Mouse (Mus musculus): ENCODE results near the gene Fam178b. TPM values are rescaled to one million over a fixed set of nuclear protein-coding genes. Genes with fewer than 3 reads are reported as not detected.

Fam178b gene
- total and polyA plus RNA-seq, 2 experiments from 2014 or later: not detected

DNA sequence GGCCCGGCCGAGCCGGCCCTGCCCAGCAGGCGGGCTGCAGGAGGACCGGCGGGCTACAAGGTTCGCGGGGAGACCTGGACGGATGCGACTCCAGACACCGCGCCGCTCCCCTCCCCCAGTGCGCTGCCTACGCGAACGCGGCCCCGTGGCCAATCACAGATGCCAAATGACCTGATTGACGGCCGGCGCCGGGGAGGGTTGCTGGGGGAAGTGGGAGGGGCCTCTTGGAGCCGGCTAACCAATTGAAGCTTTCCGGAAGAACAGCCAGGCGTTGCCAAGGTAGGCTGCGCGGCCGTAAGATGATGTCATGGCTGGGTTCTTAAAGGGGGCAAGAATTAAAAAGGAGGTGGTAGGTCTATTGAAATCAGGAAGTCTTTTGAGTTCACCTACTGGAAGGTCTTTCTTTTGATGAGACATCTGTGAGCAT, 26.9 kb upstream of the Fam178b start, which contains the start of gene 4933424G06Rik:
Gene 4933424G06Rik, plus strand, starts transcription at position 296 of the 427 bp plus-strand sequence.
- peak within 1 kb of the TSS; percentile 91 for H3K9ac ChIP-seq
- TF ChIP-seq CTCF (IDR thresholded peaks at IDR 0.05; ENCODE audit: low read depth): no peak
- under 1% methylated on average over 29 of the region's 29 CpGs for WGBS
- H3K27ac ChIP-seq (ENCODE audit: low read depth, low read length): peak within 1 kb of the TSS; percentile 86
- H3K4me3 ChIP-seq (ENCODE audit: low read depth, low read length): peak within 1 kb of the TSS; percentile 97
- peak within 1 kb of the TSS; percentile 76 for H3K4me2 ChIP-seq (ENCODE audit: low read depth)
- no peaks in the 10 kb centered on the region for H3K9me3 ChIP-seq (ENCODE audit: low read length)
- ATAC-seq (peak; percentile 97), DNase-seq (peak; percentile 99)
- no peaks in the 10 kb centered on the region for H3K27me3 ChIP-seq (ENCODE audit: insufficient read depth, low read length)
- H3K4me1 ChIP-seq (ENCODE audit: insufficient read depth): peaks cover 13% of the 10 kb centered on the region
- H3K36me3 ChIP-seq (ENCODE audit: insufficient read depth): peaks cover 20% of the 10 kb centered on the region

DNA sequence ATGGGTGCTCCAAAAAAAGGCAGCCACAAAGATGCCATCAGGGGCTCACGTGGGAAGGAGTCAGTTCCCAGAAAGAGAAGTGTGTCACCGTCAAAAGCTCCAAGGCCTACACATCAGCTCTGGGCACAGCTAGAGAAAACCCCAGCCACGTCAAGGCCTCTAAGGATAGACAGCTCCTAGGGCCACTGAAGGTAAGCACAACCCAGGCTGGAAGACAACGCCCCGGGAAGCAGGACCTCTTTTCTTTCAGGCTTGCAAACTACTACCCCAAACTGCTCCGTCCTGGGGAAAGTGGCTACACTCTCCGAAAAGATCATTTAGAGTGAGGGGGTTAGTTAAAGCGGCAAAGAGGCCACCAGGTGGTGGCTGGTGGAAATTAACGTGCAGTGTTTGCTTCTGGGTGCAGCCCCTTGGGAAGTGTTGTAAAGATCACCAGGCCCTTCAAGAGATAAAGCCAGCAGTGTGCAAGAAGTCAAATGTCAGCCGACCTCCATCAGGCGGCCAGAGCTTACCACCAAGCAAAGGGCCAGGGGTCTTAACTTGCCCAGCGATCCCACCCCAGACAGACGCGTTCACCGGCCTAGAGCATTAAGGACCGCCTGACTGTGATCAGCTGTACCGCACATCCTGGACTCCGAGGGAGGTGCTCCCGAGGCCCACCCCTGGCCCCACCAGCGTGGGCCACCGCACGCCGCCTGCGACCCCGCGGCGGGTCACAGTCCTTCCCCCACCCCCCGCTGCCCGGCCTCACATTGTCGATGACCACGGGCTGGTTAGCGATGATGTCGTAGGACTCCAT, 26.3 kb upstream of the Fam178b start:
- H3K4me1 ChIP-seq (ENCODE audit: insufficient read depth): peaks cover 13% of the 10 kb centered on the region
- H3K27ac ChIP-seq (ENCODE audit: low read depth, low read length): peak overlapping the region; percentile 86
- peak; percentile 66 for TF ChIP-seq CTCF (IDR thresholded peaks at IDR 0.05; ENCODE audit: low read depth)
- H3K27me3 ChIP-seq (ENCODE audit: insufficient read depth, low read length): no peaks in the 10 kb centered on the region
- H3K9ac ChIP-seq: peak overlapping the region; percentile 91
- peak overlapping the region; percentile 76 for H3K4me2 ChIP-seq (ENCODE audit: low read depth)
- H3K36me3 ChIP-seq (ENCODE audit: insufficient read depth): peaks cover 26% of the 10 kb centered on the region
- H3K9me3 ChIP-seq (ENCODE audit: low read length): no peaks in the 10 kb centered on the region
- DNase-seq (peak; percentile 68), ATAC-seq (peak; percentile 62)
- peak overlapping the region; percentile 97 for H3K4me3 ChIP-seq (ENCODE audit: low read depth, low read length)
- WGBS: 4% methylated on average over 33 of the region's 33 CpGs

DNA sequence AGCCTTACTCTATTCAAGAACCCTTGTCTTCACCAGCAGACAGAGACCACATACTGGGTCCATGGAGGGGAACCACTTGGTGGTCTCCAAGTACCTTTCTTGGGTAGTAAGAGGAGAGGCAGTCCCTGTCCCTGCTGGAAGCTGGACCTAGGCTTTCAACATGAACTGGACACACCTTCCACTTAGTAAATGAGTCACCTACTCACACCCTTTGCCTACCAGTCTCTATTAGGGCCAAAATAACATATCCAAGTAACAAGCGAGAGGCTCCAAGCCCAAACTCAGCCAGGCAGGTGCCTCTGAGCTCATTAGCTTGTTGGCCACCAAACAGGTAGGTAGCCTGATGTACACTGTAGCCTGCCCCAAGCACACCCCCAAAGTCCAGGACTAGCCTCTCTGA, 25.6 kb upstream of the Fam178b start:
- H3K27me3 ChIP-seq (ENCODE audit: insufficient read depth, low read length): no peaks in the 10 kb centered on the region
- peak overlapping the region; percentile 97 for H3K4me3 ChIP-seq (ENCODE audit: low read depth, low read length)
- H3K36me3 ChIP-seq (ENCODE audit: insufficient read depth): peaks cover 33% of the 10 kb centered on the region
- TF ChIP-seq CTCF (IDR thresholded peaks at IDR 0.05; ENCODE audit: low read depth): no peak
- no peak overlapping the region for H3K27ac ChIP-seq (ENCODE audit: low read depth, low read length)
- H3K4me1 ChIP-seq (ENCODE audit: insufficient read depth): peaks cover 13% of the 10 kb centered on the region
- H3K9ac ChIP-seq: peak overlapping the region; percentile 91
- no peaks in the 10 kb centered on the region for H3K9me3 ChIP-seq (ENCODE audit: low read length)
- 87% methylated on average over 1 of the region's 1 CpGs for WGBS
- H3K4me2 ChIP-seq (ENCODE audit: low read depth): peak overlapping the region; percentile 76
- no peak for DNase-seq
- no peak for ATAC-seq

DNA sequence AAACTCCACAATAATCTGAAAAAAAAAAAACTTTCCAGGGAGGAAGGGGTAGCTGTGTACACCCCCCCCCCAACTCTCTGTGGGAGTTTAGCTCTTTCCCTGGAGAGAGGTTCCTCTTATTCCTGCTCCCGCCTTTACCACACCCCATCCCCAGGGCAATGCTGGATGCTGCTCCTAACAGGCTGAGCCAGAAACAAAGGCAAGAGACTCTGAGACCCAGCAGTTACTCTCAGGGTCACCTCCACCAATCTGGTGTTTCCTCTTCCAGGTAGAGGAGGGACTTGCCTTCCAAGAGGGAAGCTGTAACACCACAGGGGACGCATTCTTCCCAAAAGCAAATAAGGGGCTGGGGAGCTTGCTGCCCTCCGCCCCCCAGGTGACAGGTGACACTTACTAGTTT, 24.8 kb upstream of the Fam178b start:
- no peak overlapping the region; the same call in 1 of the 2 replicates for H3K4me2 ChIP-seq (ENCODE audit: low read depth)

DNA sequence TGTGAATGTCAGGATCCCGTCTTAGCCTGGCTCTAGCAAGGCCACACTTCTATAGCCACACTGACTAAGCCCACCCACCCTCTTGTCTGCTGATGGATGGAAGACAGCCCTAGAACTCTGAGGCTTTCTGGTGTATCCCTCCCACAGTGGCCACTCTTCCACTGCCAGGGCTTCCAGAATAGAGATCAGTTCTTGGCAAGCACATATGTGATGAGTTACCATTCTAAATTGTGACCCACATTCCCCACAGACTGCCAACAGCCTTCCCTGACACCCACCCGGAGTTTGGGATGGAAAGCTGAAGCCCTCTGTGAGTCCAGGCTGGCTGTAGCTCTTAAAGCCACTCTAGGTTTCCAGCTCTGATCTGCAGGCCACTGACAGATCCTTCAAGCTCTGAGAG, 24.2 kb upstream of the Fam178b start:
- Histone ChIP-seq H3K9me3 (ENCODE audit: low read length) (no peaks in the 10 kb centered on the region), H3K27ac (ENCODE audit: low read depth, low read length) (no peak overlapping the region), H3K36me3 (ENCODE audit: insufficient read depth) (peaks cover 45% of the 10 kb centered on the region), H3K4me2 (ENCODE audit: low read depth) (no peak overlapping the region), H3K27me3 (ENCODE audit: insufficient read depth, low read length) (no peaks in the 10 kb centered on the region), H3K9ac (no peak overlapping the region), H3K4me1 (ENCODE audit: insufficient read depth) (peaks cover 13% of the 10 kb centered on the region), H3K4me3 (ENCODE audit: low read depth, low read length) (no peak overlapping the region)
- 68% methylated on average over 2 of the region's 2 CpGs for WGBS
- DNase-seq (no peak), ATAC-seq (no peak)
- TF ChIP-seq CTCF (IDR thresholded peaks at IDR 0.05; ENCODE audit: low read depth): no peak

More for the DNA sequence above, 24.8 kb upstream of the Fam178b start:
- Histone ChIP-seq H3K9ac (0 out of 2 replicates have a peak overlapping the region, but pooled peaks have one; percentile 6), H3K4me3 (ENCODE audit: low read depth, low read length) (no peak overlapping the region), H3K27me3 (ENCODE audit: insufficient read depth, low read length) (no peaks in the 10 kb centered on the region), H3K4me1 (ENCODE audit: insufficient read depth) (peaks cover 13% of the 10 kb centered on the region), H3K9me3 (ENCODE audit: low read length) (no peaks in the 10 kb centered on the region), H3K27ac (ENCODE audit: low read depth, low read length) (no peak overlapping the region), H3K36me3 (ENCODE audit: insufficient read depth) (peaks cover 39% of the 10 kb centered on the region)
- ATAC-seq (no peak), DNase-seq (no peak)
- no peak for TF ChIP-seq CTCF (IDR thresholded peaks at IDR 0.05; ENCODE audit: low read depth)
- WGBS: 80% methylated on average over 3 of the region's 3 CpGs

DNA sequence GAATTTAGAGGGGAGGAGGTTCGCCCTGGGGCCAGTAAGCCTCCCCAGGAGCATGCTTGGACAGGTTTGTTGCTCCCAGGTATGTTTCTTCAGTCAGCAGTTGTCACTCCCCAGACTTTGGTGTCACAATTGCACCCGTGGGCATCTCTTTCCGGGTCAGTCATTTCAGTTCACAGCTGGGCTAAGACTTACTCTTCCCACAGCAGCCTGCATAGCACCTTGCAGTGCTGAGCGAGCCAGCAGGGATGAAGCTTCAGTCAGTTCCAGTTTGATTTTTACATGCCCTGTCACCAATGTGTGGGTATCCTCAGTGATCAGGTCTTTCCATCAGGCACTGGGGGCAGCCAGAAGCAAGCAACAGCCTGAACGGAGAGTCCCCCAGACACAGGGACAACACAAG, 14.0 kb upstream of the Fam178b start:
- Histone ChIP-seq H3K9ac (no peak overlapping the region), H3K27me3 (ENCODE audit: insufficient read depth, low read length) (no peaks in the 10 kb centered on the region), H3K4me2 (ENCODE audit: low read depth) (no peak overlapping the region), H3K4me3 (ENCODE audit: low read depth, low read length) (no peak overlapping the region), H3K4me1 (ENCODE audit: insufficient read depth) (no peaks in the 10 kb centered on the region), H3K27ac (ENCODE audit: low read depth, low read length) (no peak overlapping the region), H3K36me3 (ENCODE audit: insufficient read depth) (peaks cover 62% of the 10 kb centered on the region), H3K9me3 (ENCODE audit: low read length) (no peaks in the 10 kb centered on the region)
- WGBS: 79% methylated on average over 5 of the region's 5 CpGs
- no peak for DNase-seq
- TF ChIP-seq CTCF (IDR thresholded peaks at IDR 0.05; ENCODE audit: low read depth): no peak
- ATAC-seq: no peak

DNA sequence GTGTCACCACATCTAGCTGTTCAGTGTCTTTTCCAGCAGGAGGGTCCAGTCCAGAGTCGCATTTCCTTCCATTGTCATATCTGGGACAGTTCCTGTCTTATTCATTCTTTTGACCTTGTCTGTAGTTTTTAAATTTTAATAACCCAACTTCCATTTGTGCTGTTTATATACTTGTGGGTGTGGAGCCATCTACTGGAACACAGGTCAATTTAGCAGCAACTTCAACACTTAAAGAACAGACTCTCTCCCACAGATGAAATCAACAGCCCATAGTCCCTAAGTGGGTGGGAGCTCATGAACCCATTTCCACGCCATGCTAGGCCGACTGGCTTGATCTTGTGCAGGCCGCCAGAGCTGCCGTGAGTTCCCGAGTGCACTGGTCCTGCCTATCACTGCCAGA, 13.4 kb upstream of the Fam178b start:
- Histone ChIP-seq H3K4me2 (ENCODE audit: low read depth) (no peak overlapping the region), H3K4me3 (ENCODE audit: low read depth, low read length) (no peak overlapping the region), H3K9ac (no peak overlapping the region), H3K9me3 (ENCODE audit: low read length) (no peaks in the 10 kb centered on the region), H3K27me3 (ENCODE audit: insufficient read depth, low read length) (no peaks in the 10 kb centered on the region), H3K4me1 (ENCODE audit: insufficient read depth) (no peaks in the 10 kb centered on the region), H3K36me3 (ENCODE audit: insufficient read depth) (peaks cover 56% of the 10 kb centered on the region), H3K27ac (ENCODE audit: low read depth, low read length) (no peak overlapping the region)
- DNase-seq (no peak), ATAC-seq (no peak)
- WGBS: 78% methylated on average over 6 of the region's 6 CpGs
- TF ChIP-seq CTCF (IDR thresholded peaks at IDR 0.05; ENCODE audit: low read depth): peak; percentile 22; the same call in 1 of the 2 replicates

Data from forebrain, postnatal 0 days (tissue).